Mouse (Mus musculus): ENCODE results near the gene Galnt14.

Galnt14 gene

GRCm38 (mm10) chr17:73710042-73710911 is at the start of gene Galnt14:
TSS of gene Galnt14 (minus strand) at chr17:73710453.
- CTCF ChIA-PET = no interaction called here

- CTCF ChIA-PET = interaction anchor here (1.2 kb wide), 1 partner anchor 438 kb away, joined by 9 read pairs; no protein-coding TSS in a partner anchor
Measured at GRCm38 (mm10) chr17:73743681-73744311, 33.5 kb upstream of the Galnt14 start.

GRCm38 (mm10) chr17:73723885-73724682 is 13.8 kb upstream of the Galnt14 start:
- CTCF ChIA-PET = no interaction called here

GRCm38 (mm10) chr17:73719021-73719748 is 8.9 kb upstream of the Galnt14 start:
- CTCF ChIA-PET = no interaction called here

- CTCF ChIA-PET = no interaction called here
Measured at GRCm38 (mm10) chr17:73716684-73717083, 6.4 kb upstream of the Galnt14 start.

- CTCF ChIA-PET = no interaction called here
Measured at GRCm38 (mm10) chr17:73714440-73715221, 4.4 kb upstream of the Galnt14 start.

GRCm38 (mm10) chr17:73713347-73713746 is 3.1 kb upstream of the Galnt14 start:
- CTCF ChIA-PET = no interaction called here

GRCm38 (mm10) chr17:73711919-73712318 is 1.7 kb upstream of the Galnt14 start:
- CTCF ChIA-PET = no interaction called here

- CTCF ChIA-PET = interaction anchor here (0.6 kb wide), 1 partner anchor 67 kb away, joined by 3 read pairs; no protein-coding TSS in a partner anchor
Measured at GRCm38 (mm10) chr17:73709131-73710041, 867 bp downstream of the Galnt14 start.

GRCm38 (mm10) chr17:73708451-73708850 is 1.8 kb downstream of the Galnt14 start:
- CTCF ChIA-PET = interaction anchor here (0.6 kb wide), 1 partner anchor 210 kb away, joined by 8 read pairs; no protein-coding TSS in a partner anchor

- CTCF ChIA-PET = no interaction called here
Measured at GRCm38 (mm10) chr17:73703571-73703970, 6.7 kb downstream of the Galnt14 start.

- CTCF ChIA-PET = no interaction called here
Measured at GRCm38 (mm10) chr17:73701016-73701415, 9.2 kb downstream of the Galnt14 start.

GRCm38 (mm10) chr17:73699881-73700280 is 10.4 kb downstream of the Galnt14 start:
- CTCF ChIA-PET = no interaction called here

GRCm38 (mm10) chr17:73694206-73694952 is 15.9 kb downstream of the Galnt14 start:
- CTCF ChIA-PET = no interaction called here

- CTCF ChIA-PET = no interaction called here
Measured at GRCm38 (mm10) chr17:73688261-73688660, 22.0 kb downstream of the Galnt14 start.

- CTCF ChIA-PET = interaction anchor here (0.7 to 0.8 kb wide), 2 partner anchors 85 to 98 kb away, joined by 13 to 15 read pairs; no protein-coding TSS in a partner anchor
Measured at GRCm38 (mm10) chr17:73686292-73686691, 24.0 kb downstream of the Galnt14 start.

- CTCF ChIA-PET = no interaction called here
Measured at GRCm38 (mm10) chr17:73684746-73685145, 25.5 kb downstream of the Galnt14 start.

GRCm38 (mm10) chr17:73671921-73672320 is 38.3 kb downstream of the Galnt14 start:
- CTCF ChIA-PET = no interaction called here

GRCm38 (mm10) chr17:73670048-73670447 is 40.2 kb downstream of the Galnt14 start:
- CTCF ChIA-PET = no interaction called here

Measured in spleen, embryonic (tissue).